Mouse (Mus musculus): ENCODE data around the gene Nxpe4. TPM values are rescaled to one million over a fixed set of nuclear protein-coding genes. Genes with fewer than 3 reads are reported as not detected.

The Nxpe4 gene
- polyA plus RNA-seq, 1 experiment = 0.60 TPM

DNA sequence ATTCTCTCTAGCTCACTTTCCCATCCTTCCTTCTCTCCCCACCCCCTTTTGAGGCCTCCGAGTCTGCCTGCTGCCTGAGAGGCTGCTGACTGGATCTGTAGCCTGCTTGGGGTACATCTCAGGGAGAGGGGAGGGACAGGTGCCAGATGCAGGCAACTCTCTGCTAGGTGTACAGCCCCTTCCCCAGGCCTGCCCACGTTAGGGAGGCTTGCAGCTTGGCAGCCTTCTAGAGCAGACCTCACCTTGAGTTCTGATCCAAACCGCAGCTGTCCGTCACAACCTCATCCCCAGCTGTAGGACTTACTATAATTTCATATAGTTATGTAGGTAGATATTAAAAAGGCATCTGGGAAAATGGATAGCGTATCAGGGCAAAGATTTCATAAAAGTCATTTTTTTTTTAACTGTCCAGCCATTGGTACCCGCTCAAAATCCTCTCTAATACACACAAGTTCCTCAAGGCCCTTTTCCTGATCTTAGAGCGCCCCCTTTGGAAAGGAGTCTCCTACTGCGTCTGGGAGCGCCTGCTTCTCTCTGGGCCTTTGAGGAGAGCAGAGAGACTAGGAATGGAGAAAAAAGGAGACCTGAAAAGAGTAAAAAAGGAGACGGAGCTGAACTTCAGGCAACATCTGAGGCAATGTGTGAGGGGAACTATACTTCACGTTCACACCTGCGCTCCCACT, 96.1 kb downstream of the Nxpe4 start:
- no peak for TF ChIP-seq POLR2A (IDR thresholded peaks at IDR 0.05; ENCODE audit: low read depth, low read length)
- TF ChIP-seq CTCF (IDR thresholded peaks at IDR 0.05; ENCODE audit: extremely low read depth, insufficient read length, insufficient replicate concordance, low read depth, low read length) = no peak
- Histone ChIP-seq H3K27me3 (ENCODE audit: control insufficient read depth, insufficient read depth, low read length) (no peaks in the 10 kb centered on the region), H3K36me3 (ENCODE audit: control insufficient read depth, insufficient read depth, low read length) (no peaks in the 10 kb centered on the region), H3K4me3 (ENCODE audit: low read depth, low read length) (no peak overlapping the region), H3K4me1 (ENCODE audit: control insufficient read depth, insufficient read depth, insufficient read length, low read length) (no peaks in the 10 kb centered on the region), H3K27ac (ENCODE audit: insufficient read depth, low read depth, low read length) (no peak overlapping the region)
- 40% methylated on average over 12 of the region's 12 CpGs for WGBS

DNA sequence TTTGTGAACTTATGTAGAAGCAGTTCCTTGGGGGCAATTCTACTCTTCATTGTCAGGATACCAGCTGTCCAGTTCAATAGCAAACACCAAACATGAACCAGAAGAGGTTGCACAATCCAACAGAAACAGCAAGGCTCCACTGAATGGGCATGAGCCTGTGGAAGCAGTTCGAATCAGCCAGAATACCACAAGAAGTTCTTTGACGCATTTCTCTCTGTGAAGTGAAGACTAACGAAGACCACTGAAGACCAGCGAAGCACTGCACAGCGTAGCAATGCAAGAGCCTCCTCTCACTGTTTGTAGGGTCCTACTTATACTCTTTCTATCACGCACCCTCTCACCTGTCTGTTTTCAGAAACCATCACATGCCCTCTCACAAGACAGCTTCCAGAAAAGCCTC, 102.8 kb downstream of the Nxpe4 start:
- WGBS = 89% methylated on average over 6 of the region's 6 CpGs
- no peaks in the 10 kb centered on the region for H3K27me3 ChIP-seq (ENCODE audit: control insufficient read depth, insufficient read depth, low read length)
- H3K4me3 ChIP-seq (ENCODE audit: low read depth, low read length) = no peak overlapping the region
- H3K27ac ChIP-seq (ENCODE audit: insufficient read depth, low read depth, low read length) = no peak overlapping the region
- H3K36me3 ChIP-seq (ENCODE audit: control insufficient read depth, insufficient read depth, low read length) = no peaks in the 10 kb centered on the region
- H3K4me1 ChIP-seq (ENCODE audit: control insufficient read depth, insufficient read depth, insufficient read length, low read length) = no peaks in the 10 kb centered on the region
- TF ChIP-seq CTCF (IDR thresholded peaks at IDR 0.05; ENCODE audit: extremely low read depth, insufficient read length, insufficient replicate concordance, low read depth, low read length) (no peak), POLR2A (IDR thresholded peaks at IDR 0.05; ENCODE audit: low read depth, low read length) (no peak)

DNA sequence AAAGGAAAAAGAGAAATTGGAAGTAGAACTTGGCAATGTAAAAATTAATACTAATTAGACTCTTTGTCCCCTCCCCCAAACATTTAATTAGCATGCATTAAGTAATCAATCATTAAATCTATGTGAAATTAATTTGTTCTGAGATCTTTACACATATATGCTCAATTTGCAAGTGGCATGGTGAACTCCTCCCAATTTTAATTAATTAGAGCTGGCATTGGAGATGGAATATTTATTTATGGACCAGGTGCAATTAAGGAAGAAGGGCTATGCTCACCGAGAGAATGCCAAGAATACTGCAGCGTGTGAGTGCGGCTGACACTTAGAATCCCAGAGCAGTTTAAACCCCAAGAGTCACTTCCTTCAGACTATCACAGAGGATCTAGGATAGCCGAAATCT, 103.7 kb downstream of the Nxpe4 start:
- TF ChIP-seq CTCF (IDR thresholded peaks at IDR 0.05; ENCODE audit: extremely low read depth, insufficient read length, insufficient replicate concordance, low read depth, low read length) (no peak), POLR2A (IDR thresholded peaks at IDR 0.05; ENCODE audit: low read depth, low read length) (no peak)

GRCm38 (mm10) chr9:48266286-48267027, 104.6 kb downstream of the Nxpe4 start:
- no peaks in the 10 kb centered on the region for H3K27me3 ChIP-seq (ENCODE audit: control insufficient read depth, insufficient read depth, low read length)
- WGBS = 16% methylated on average over 21 of the region's 21 CpGs
- TF ChIP-seq POLR2A (IDR thresholded peaks at IDR 0.05; ENCODE audit: low read depth, low read length) = no peak
- peak; percentile 61 for TF ChIP-seq CTCF (IDR thresholded peaks at IDR 0.05; ENCODE audit: extremely low read depth, insufficient read length, insufficient replicate concordance, low read depth, low read length)
- no peaks in the 10 kb centered on the region for H3K4me1 ChIP-seq (ENCODE audit: control insufficient read depth, insufficient read depth, insufficient read length, low read length)
- H3K27ac ChIP-seq (ENCODE audit: insufficient read depth, low read depth, low read length) = no peak overlapping the region
- peak overlapping the region; percentile 56; the same call in 1 of the 2 replicates for H3K4me3 ChIP-seq (ENCODE audit: low read depth, low read length)
- H3K36me3 ChIP-seq (ENCODE audit: control insufficient read depth, insufficient read depth, low read length) = no peaks in the 10 kb centered on the region

More for the DNA sequence above, 103.7 kb downstream of the Nxpe4 start:
- 67% methylated on average over 4 of the region's 4 CpGs for WGBS
- H3K27me3 ChIP-seq (ENCODE audit: control insufficient read depth, insufficient read depth, low read length) = no peaks in the 10 kb centered on the region
- no peaks in the 10 kb centered on the region for H3K4me1 ChIP-seq (ENCODE audit: control insufficient read depth, insufficient read depth, insufficient read length, low read length)
- H3K27ac ChIP-seq (ENCODE audit: insufficient read depth, low read depth, low read length) = no peak overlapping the region
- no peaks in the 10 kb centered on the region for H3K36me3 ChIP-seq (ENCODE audit: control insufficient read depth, insufficient read depth, low read length)
- H3K4me3 ChIP-seq (ENCODE audit: low read depth, low read length) = no peak overlapping the region

DNA sequence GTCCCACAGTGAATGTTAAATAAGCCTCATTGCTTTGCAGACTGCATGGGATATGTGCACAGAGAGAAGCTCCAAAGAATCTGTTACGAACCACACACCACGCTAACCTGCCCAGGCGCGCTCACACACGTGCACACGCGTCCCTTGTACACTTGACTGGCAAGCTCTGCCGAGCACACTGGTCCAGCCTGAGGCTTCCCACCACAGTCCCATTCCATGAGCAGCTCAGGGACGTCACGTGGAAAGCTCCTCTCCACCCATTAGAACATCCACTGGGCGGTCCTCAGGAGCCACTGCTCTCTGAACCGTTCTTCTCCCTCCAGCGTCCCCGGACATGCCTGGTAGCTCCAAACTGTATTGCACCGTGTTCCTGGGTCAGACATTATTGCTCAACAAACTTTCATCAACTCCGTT, 105.2 kb downstream of the Nxpe4 start:
- 2% methylated on average over 16 of the region's 16 CpGs for whole genome bisulfite sequencing

DNA sequence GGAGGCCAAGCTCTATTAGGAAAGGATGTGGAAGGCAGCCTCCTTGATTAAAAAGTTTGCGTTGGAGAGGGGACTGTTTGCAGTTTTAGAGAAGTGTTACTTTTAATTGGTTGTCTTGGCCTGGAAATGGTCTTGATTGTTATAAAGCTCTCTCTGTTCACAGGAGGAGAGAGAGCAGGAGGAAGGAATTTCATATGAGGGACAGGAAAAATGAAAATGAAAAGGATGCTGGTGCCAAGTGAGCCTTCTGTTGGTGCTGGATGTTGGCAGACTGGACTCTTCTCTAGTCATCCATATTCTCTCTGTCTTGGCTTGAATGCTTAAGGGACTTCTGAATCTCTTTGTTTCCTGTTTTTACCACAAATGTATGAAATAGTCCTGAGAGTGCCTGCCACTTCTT, 106.1 kb downstream of the Nxpe4 start:
- Histone ChIP-seq H3K27ac (ENCODE audit: insufficient read depth, low read depth, low read length) (no peak overlapping the region), H3K4me1 (ENCODE audit: control insufficient read depth, insufficient read depth, insufficient read length, low read length) (no peaks in the 10 kb centered on the region), H3K4me3 (ENCODE audit: low read depth, low read length) (no peak overlapping the region), H3K27me3 (ENCODE audit: control insufficient read depth, insufficient read depth, low read length) (no peaks in the 10 kb centered on the region), H3K36me3 (ENCODE audit: control insufficient read depth, insufficient read depth, low read length) (no peaks in the 10 kb centered on the region)
- TF ChIP-seq POLR2A (IDR thresholded peaks at IDR 0.05; ENCODE audit: low read depth, low read length) = no peak
- TF ChIP-seq CTCF (IDR thresholded peaks at IDR 0.05; ENCODE audit: extremely low read depth, insufficient read length, insufficient replicate concordance, low read depth, low read length) = no peak
- 86% methylated on average over 1 of the region's 1 CpGs for WGBS

More for the DNA sequence above, 105.2 kb downstream of the Nxpe4 start:
- no peak overlapping the region for H3K27ac ChIP-seq (ENCODE audit: insufficient read depth, low read depth, low read length)
- peak overlapping the region; percentile 56 for H3K4me3 ChIP-seq (ENCODE audit: low read depth, low read length)
- no peaks in the 10 kb centered on the region for H3K4me1 ChIP-seq (ENCODE audit: control insufficient read depth, insufficient read depth, insufficient read length, low read length)
- TF ChIP-seq CTCF (IDR thresholded peaks at IDR 0.05; ENCODE audit: extremely low read depth, insufficient read length, insufficient replicate concordance, low read depth, low read length) = no peak
- H3K27me3 ChIP-seq (ENCODE audit: control insufficient read depth, insufficient read depth, low read length) = no peaks in the 10 kb centered on the region
- no peaks in the 10 kb centered on the region for H3K36me3 ChIP-seq (ENCODE audit: control insufficient read depth, insufficient read depth, low read length)

DNA sequence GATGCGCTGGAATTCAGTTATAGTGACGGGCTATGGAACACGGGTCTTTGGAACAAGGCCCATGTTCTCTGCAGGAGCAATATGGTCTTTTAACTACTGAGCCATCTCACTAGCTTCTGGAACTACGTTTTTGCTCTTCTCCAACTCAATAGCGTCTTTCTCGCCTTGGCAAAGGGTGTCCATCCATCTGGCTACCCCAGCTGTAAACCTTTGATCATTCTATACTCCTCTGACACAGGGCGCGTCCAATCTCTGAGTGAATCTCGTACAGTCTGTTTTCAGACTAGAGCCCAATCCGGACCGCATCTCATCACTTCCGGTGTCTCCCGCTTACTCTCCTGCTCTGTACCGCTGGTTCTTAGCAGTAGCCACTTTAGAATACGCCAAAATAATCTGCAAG, 115.0 kb downstream of the Nxpe4 start:
- WGBS = 88% methylated on average over 15 of the region's 15 CpGs
- no peaks in the 10 kb centered on the region for H3K27me3 ChIP-seq (ENCODE audit: control insufficient read depth, insufficient read depth, low read length)

More for the DNA sequence above, 115.0 kb downstream of the Nxpe4 start:
- H3K4me3 ChIP-seq (ENCODE audit: low read depth, low read length) = no peak overlapping the region
- no peaks in the 10 kb centered on the region for H3K36me3 ChIP-seq (ENCODE audit: control insufficient read depth, insufficient read depth, low read length)
- H3K27ac ChIP-seq (ENCODE audit: insufficient read depth, low read depth, low read length) = no peak overlapping the region
- no peaks in the 10 kb centered on the region for H3K4me1 ChIP-seq (ENCODE audit: control insufficient read depth, insufficient read depth, insufficient read length, low read length)
- TF ChIP-seq CTCF (IDR thresholded peaks at IDR 0.05; ENCODE audit: extremely low read depth, insufficient read length, insufficient replicate concordance, low read depth, low read length) = no peak
- TF ChIP-seq POLR2A (IDR thresholded peaks at IDR 0.05; ENCODE audit: low read depth, low read length) = no peak
